Mouse (Mus musculus): ENCODE results near the gene Hist1h4f. TPM values are rescaled to one million over a fixed set of nuclear protein-coding genes. Genes with fewer than 3 reads are reported as not detected.
A peak's percentile ranks its signal among the peaks of the same experiment; 100 is the strongest.
"Not testable (repeated sequence)": the region's sequence is repeated elsewhere in the genome, so short reads cannot be mapped to it uniquely, and the experiment has no call there.

Gene Hist1h4f
- total RNA-seq, 4 experiments from 2014 or later: 18.8 to 31.0 (median 26.5) TPM

- DNase-seq (ENCODE audit: low spot score): peak; percentile 75
Measured at GRCm38 (mm10) chr13:23554925-23555838, 3.7 kb upstream of the Hist1h4f start.

- no peak for DNase-seq (ENCODE audit: low spot score)
Measured at GRCm38 (mm10) chr13:23554393-23554792, 2.9 kb upstream of the Hist1h4f start.

- no peak for DNase-seq (ENCODE audit: low spot score)
Measured at GRCm38 (mm10) chr13:23552962-23553361, 1.5 kb upstream of the Hist1h4f start, which contains the start of gene Hist1h1d. TSS of gene Hist1h1d (plus strand) at chr13:23553262.

GRCm38 (mm10) chr13:23551931-23552914, 775 bp upstream of the Hist1h4f start:
- no peak for DNase-seq (ENCODE audit: low spot score)

- DNase-seq (ENCODE audit: low spot score): no peak
Measured at GRCm38 (mm10) chr13:23550761-23551145, 695 bp downstream of the Hist1h4f start.

- DNase-seq (ENCODE audit: low spot score): no peak
Measured at GRCm38 (mm10) chr13:23546694-23547093, 4.8 kb downstream of the Hist1h4f start.

GRCm38 (mm10) chr13:23544787-23545120, 6.7 kb downstream of the Hist1h4f start:
- not testable (repeated sequence) for DNase-seq (ENCODE audit: low spot score)

- peak; percentile 96 for DNase-seq (ENCODE audit: low spot score)
Measured at GRCm38 (mm10) chr13:23543965-23544786, 7.3 kb downstream of the Hist1h4f start, which contains the start of gene Hist1h3f. TSS of gene Hist1h3f (plus strand) at chr13:23544052.

- DNase-seq (ENCODE audit: low spot score): peak; percentile 92
Measured at GRCm38 (mm10) chr13:23542999-23543607, 8.3 kb downstream of the Hist1h4f start, which contains the start of gene Hist1h2bh. TSS of gene Hist1h2bh (minus strand) at chr13:23543392.

- not testable (repeated sequence) for DNase-seq (ENCODE audit: low spot score)
Measured at GRCm38 (mm10) chr13:23542225-23542980, 9.0 kb downstream of the Hist1h4f start.

GRCm38 (mm10) chr13:23541497-23541896, 10.0 kb downstream of the Hist1h4f start:
- no peak for DNase-seq (ENCODE audit: low spot score)

GRCm38 (mm10) chr13:23539821-23540220, 11.6 kb downstream of the Hist1h4f start:
- not testable (repeated sequence) for DNase-seq (ENCODE audit: low spot score)

- DNase-seq (ENCODE audit: low spot score): no peak
Measured at GRCm38 (mm10) chr13:23538249-23538648, 13.2 kb downstream of the Hist1h4f start.

GRCm38 (mm10) chr13:23537006-23537710, 14.3 kb downstream of the Hist1h4f start:
- DNase-seq (ENCODE audit: low spot score): no peak

GRCm38 (mm10) chr13:23536076-23536822, 15.2 kb downstream of the Hist1h4f start:
- no peak for DNase-seq (ENCODE audit: low spot score)

GRCm38 (mm10) chr13:23535137-23536075, 16.0 kb downstream of the Hist1h4f start, which contains the start of gene Hist1h3g:
TSS of gene Hist1h3g (plus strand) at chr13:23535422.
- peak; percentile 87 for DNase-seq (ENCODE audit: low spot score)

Measured in heart, adult 8-10 months (tissue).